Mouse (Mus musculus) midbrain, embryonic 14.5 days (tissue): ENCODE data around the gene Bahcc1. TPM values are rescaled to one million over a fixed set of nuclear protein-coding genes. Genes with fewer than 3 reads are reported as not detected.

Source experiments
- ATAC-seq: fragments of 200-750 bp; cut with Nextera tagmentation; 2 replicates; pipeline ENCODE4 v1.8.0; 2017; ENCODE audit warnings: moderate number of reproducible peaks, moderate library complexity; ENCODE audit not compliant: low FRiP score, low TSS enrichment
- DNase-seq: peaks from one replicate; pipeline ENCODE4 v3.0.0-alpha.2; 2015
- H3K27ac ChIP-seq: fragments of 300-500 bp; sonication (generic); replicated peaks from 2 replicates; pipeline ENCODE4 v1.5.1; 2014; ENCODE audit warnings: mild to moderate bottlenecking, low read depth, low read length, moderate library complexity
- H3K27me3 ChIP-seq: fragments of 300-500 bp; sonication (generic); 2 replicates; pipeline ENCODE4 v1.6.1; 2014; ENCODE audit warnings: low read length, control low read depth, mixed read lengths; ENCODE audit not compliant: control insufficient read depth, insufficient read depth
- H3K36me3 ChIP-seq: fragments of 300-500 bp; sonication (generic); 2 replicates; pipeline ENCODE4 v1.6.1; 2014; ENCODE audit warnings: low read length, control low read depth; ENCODE audit not compliant: control insufficient read depth, insufficient read depth
- H3K4me1 ChIP-seq: fragments of 300-500 bp; sonication (generic); 2 replicates; pipeline ENCODE4 v1.6.1; 2014; ENCODE audit warnings: mild to moderate bottlenecking, antibody characterized with exemption, low read length, control low read depth; ENCODE audit not compliant: control insufficient read depth, insufficient read depth
- H3K4me2 ChIP-seq: fragments of 300-500 bp; sonication (generic); 2 replicates; pipeline ENCODE4 v1.6.1; 2014; ENCODE audit warnings: mild to moderate bottlenecking, low read length, moderate library complexity
- H3K4me3 ChIP-seq: fragments of 300-500 bp; sonication (generic); replicated peaks from 2 replicates; pipeline ENCODE4 v1.5.1; 2014; ENCODE audit warnings: low read depth, low read length
- H3K9ac ChIP-seq: fragments of 300-500 bp; sonication (generic); replicated peaks from 2 replicates; pipeline ENCODE4 v1.6.1; 2014; ENCODE audit warnings: mild to moderate bottlenecking, low read length, moderate library complexity
- H3K9me3 ChIP-seq: fragments of 300-500 bp; sonication (generic); 2 replicates; pipeline ENCODE4 v1.6.1; 2016; ENCODE audit warnings: low read length, control low read depth, mixed read lengths; ENCODE audit not compliant: control insufficient read depth
- WGBS: fragments of 180-500 bp; shearing (Covaris S2); extraction: QIAGEN DNeasy Blood & Tissue Kit; methylation state at CpG from one replicate; pipeline ENCODE4 v1.1.7; 2014; 5-methylcytosine and 5-hydroxymethylcytosine counted together
- polyA plus RNA-seq: library from polyadenylated mRNA; unstranded; fragments of >200 nt; fragmentation: Nextera tagmentation; extraction: Ambion mirVana; gene quantifications from 2 replicates; pipeline ENCODE4 v1.2.1, GENCODE M21; 2014

Bahcc1 gene
- polyA plus RNA-seq, 1 experiment from 2014 or later: 25.9 TPM

GRCm38 (mm10) chr11:120218176-120218856, 14.4 kb upstream of the Bahcc1 start:
- H3K4me1 ChIP-seq: peaks cover 32% of the 10 kb centered on the region
- DNase-seq: no peak
- H3K36me3 ChIP-seq: no peaks in the 10 kb centered on the region
- H3K4me3 ChIP-seq: no peak overlapping the region
- no peak overlapping the region for H3K9ac ChIP-seq
- no peak overlapping the region for H3K4me2 ChIP-seq
- H3K9me3 ChIP-seq: 0 out of 2 replicates have a peak, but pooled peaks cover 4% of the 10 kb centered on the region
- H3K27me3 ChIP-seq: no peaks in the 10 kb centered on the region
- WGBS: 88% methylated on average over 17 of the region's 17 CpGs
- no peak overlapping the region for H3K27ac ChIP-seq
- ATAC-seq: no peak

GRCm38 (mm10) chr11:120218946-120219345, 13.8 kb upstream of the Bahcc1 start:
- ATAC-seq: no peak
- H3K9me3 ChIP-seq: 0 out of 2 replicates have a peak, but pooled peaks cover under 1% of the 10 kb centered on the region
- no peaks in the 10 kb centered on the region for H3K27me3 ChIP-seq
- WGBS: 90% methylated on average over 6 of the region's 6 CpGs
- no peak overlapping the region for H3K4me2 ChIP-seq
- H3K4me3 ChIP-seq: no peak overlapping the region
- no peaks in the 10 kb centered on the region for H3K36me3 ChIP-seq
- no peak overlapping the region for H3K27ac ChIP-seq
- no peak overlapping the region for H3K9ac ChIP-seq
- H3K4me1 ChIP-seq: peaks cover 38% of the 10 kb centered on the region
- no peak for DNase-seq

GRCm38 (mm10) chr11:120219916-120220522, 12.7 kb upstream of the Bahcc1 start:
- no peaks in the 10 kb centered on the region for H3K9me3 ChIP-seq
- H3K4me1 ChIP-seq: peaks cover 49% of the 10 kb centered on the region
- H3K9ac ChIP-seq: no peak overlapping the region
- H3K4me3 ChIP-seq: no peak overlapping the region
- no peaks in the 10 kb centered on the region for H3K36me3 ChIP-seq
- whole genome bisulfite sequencing: 38% methylated on average over 9 of the region's 9 CpGs
- ATAC-seq (no peak), DNase-seq (peak; percentile 37)
- peak overlapping the region; percentile 9; the same call in 1 of the 2 replicates for H3K27ac ChIP-seq
- no peaks in the 10 kb centered on the region for H3K27me3 ChIP-seq
- no peak overlapping the region for H3K4me2 ChIP-seq

- DNase-seq (peak; percentile 37), ATAC-seq (no peak)
- Histone ChIP-seq H3K4me3 (no peak overlapping the region), H3K4me1 (peaks cover 55% of the 10 kb centered on the region), H3K27ac (peak overlapping the region; percentile 9; the same call in 1 of the 2 replicates), H3K36me3 (no peaks in the 10 kb centered on the region), H3K9ac (no peak overlapping the region), H3K27me3 (no peaks in the 10 kb centered on the region), H3K9me3 (no peaks in the 10 kb centered on the region), H3K4me2 (no peak overlapping the region)
- 58% methylated on average over 12 of the region's 12 CpGs for WGBS
Measured at GRCm38 (mm10) chr11:120220963-120221827, 11.6 kb upstream of the Bahcc1 start.

- 87% methylated on average over 6 of the region's 6 CpGs for WGBS
- Histone ChIP-seq H3K4me2 (no peak overlapping the region), H3K27ac (no peak overlapping the region), H3K36me3 (no peaks in the 10 kb centered on the region), H3K9ac (no peak overlapping the region), H3K9me3 (no peaks in the 10 kb centered on the region), H3K27me3 (no peaks in the 10 kb centered on the region), H3K4me3 (no peak overlapping the region), H3K4me1 (peaks cover 55% of the 10 kb centered on the region)
- ATAC-seq: no peak
- DNase-seq: no peak
Measured at GRCm38 (mm10) chr11:120222425-120223104, 10.2 kb upstream of the Bahcc1 start.

- Histone ChIP-seq H3K4me3 (no peak overlapping the region), H3K27me3 (no peaks in the 10 kb centered on the region), H3K9ac (peak overlapping the region; percentile 43; the same call in 1 of the 2 replicates), H3K27ac (peak overlapping the region; percentile 70), H3K9me3 (no peaks in the 10 kb centered on the region), H3K36me3 (no peaks in the 10 kb centered on the region), H3K4me1 (peaks cover 67% of the 10 kb centered on the region), H3K4me2 (peak overlapping the region; percentile 50)
- WGBS: 24% methylated on average over 19 of the region's 19 CpGs
- ATAC-seq (peak; percentile 53), DNase-seq (peak; percentile 74)
Measured at GRCm38 (mm10) chr11:120223586-120224487, 8.9 kb upstream of the Bahcc1 start.

GRCm38 (mm10) chr11:120224488-120225255, 8.1 kb upstream of the Bahcc1 start:
- WGBS: 19% methylated on average over 11 of the region's 11 CpGs
- Histone ChIP-seq H3K27me3 (no peaks in the 10 kb centered on the region), H3K36me3 (no peaks in the 10 kb centered on the region), H3K4me1 (peaks cover 75% of the 10 kb centered on the region), H3K9ac (peak overlapping the region; percentile 44), H3K27ac (peak overlapping the region; percentile 70), H3K4me3 (peak overlapping the region; percentile 21; the same call in 1 of the 2 replicates), H3K9me3 (no peaks in the 10 kb centered on the region), H3K4me2 (peak overlapping the region; percentile 50)
- no peak for ATAC-seq
- peak; percentile 66 for DNase-seq
